Mouse (Mus musculus) liver, embryonic 12.5 days (tissue): ENCODE results near the gene Ube2k. TPM values are rescaled to one million over a fixed set of nuclear protein-coding genes. Genes with fewer than 3 reads are reported as not detected.

Experiments used
- ATAC-seq: fragments of 200-750 bp; cut with Nextera tagmentation; 2 replicates; pipeline ENCODE4 v1.8.0; 2017; ENCODE audit warnings: moderate number of reproducible peaks, mild to moderate bottlenecking, moderate library complexity
- H3K27ac ChIP-seq: fragments of 300-500 bp; sonication (generic); 2 replicates; pipeline ENCODE4 v1.5.1; 2016; ENCODE audit warnings: mild to moderate bottlenecking
- H3K27me3 ChIP-seq: fragments of 300-500 bp; sonication (generic); replicated peaks from 2 replicates; pipeline ENCODE4 v1.6.1; 2016; ENCODE audit warnings: mild to moderate bottlenecking, moderate library complexity
- H3K36me3 ChIP-seq: fragments of 300-500 bp; sonication (generic); 2 replicates; pipeline ENCODE4 v1.6.1; 2016; ENCODE audit warnings: mild to moderate bottlenecking, moderate library complexity
- H3K4me1 ChIP-seq: fragments of 300-500 bp; sonication (generic); 2 replicates; pipeline ENCODE4 v1.6.1; 2016
- H3K4me2 ChIP-seq: fragments of 300-500 bp; sonication (generic); 2 replicates; pipeline ENCODE4 v1.6.1; 2016; ENCODE audit warnings: mild to moderate bottlenecking, moderate library complexity
- H3K4me3 ChIP-seq: fragments of 300-500 bp; sonication (generic); 2 replicates; pipeline ENCODE4 v1.5.1; 2016; ENCODE audit warnings: mild to moderate bottlenecking, moderate library complexity
- H3K9ac ChIP-seq: fragments of 300-500 bp; sonication (generic); 2 replicates; pipeline ENCODE4 v1.6.1; 2016; ENCODE audit warnings: mild to moderate bottlenecking, moderate library complexity
- H3K9me3 ChIP-seq: fragments of 300-500 bp; sonication (generic); replicated peaks from 2 replicates; pipeline ENCODE4 v1.6.1; 2016; ENCODE audit warnings: mild to moderate bottlenecking, moderate library complexity
- whole genome bisulfite sequencing: fragments of 180-500 bp; shearing (Covaris S2); methylation state at CpG from one replicate; pipeline ENCODE4 v1.1.7; 2016; ENCODE audit not compliant: insufficient replicate concordance; 5-methylcytosine and 5-hydroxymethylcytosine counted together
- polyA plus RNA-seq: library from polyadenylated mRNA; unstranded; fragments of >200 nt; fragmentation: Nextera tagmentation; extraction: Ambion mirVana; gene quantifications from 2 replicates; pipeline ENCODE4 v1.2.1, GENCODE M21; 2016

Gene Ube2k
- 136 and 137 TPM in 2 replicates for polyA plus RNA-seq

GRCm38 (mm10) chr5:65536751-65537419 lies at the start of gene Ube2k, which contains the start of gene Smim14:
TSS of gene Ube2k (plus strand) at chr5:65537233.
TSS of gene Smim14 (minus strand) at chr5:65537184.
- under 1% methylated on average over 45 of the region's 66 CpGs for WGBS
- Histone ChIP-seq H3K4me1 (peaks cover 39% of the 10 kb centered on the region), H3K9me3 (no peaks in the 10 kb centered on the region), H3K9ac (peak within 1 kb of the TSS; percentile 93), H3K27me3 (no peaks in the 10 kb centered on the region), H3K4me2 (peak within 1 kb of the TSS; percentile 86), H3K27ac (peak within 1 kb of the TSS; percentile 97), H3K36me3 (peaks cover 12% of the 10 kb centered on the region), H3K4me3 (peak within 1 kb of the TSS; percentile 90)
- ATAC-seq, result peak; percentile 95

DNA sequence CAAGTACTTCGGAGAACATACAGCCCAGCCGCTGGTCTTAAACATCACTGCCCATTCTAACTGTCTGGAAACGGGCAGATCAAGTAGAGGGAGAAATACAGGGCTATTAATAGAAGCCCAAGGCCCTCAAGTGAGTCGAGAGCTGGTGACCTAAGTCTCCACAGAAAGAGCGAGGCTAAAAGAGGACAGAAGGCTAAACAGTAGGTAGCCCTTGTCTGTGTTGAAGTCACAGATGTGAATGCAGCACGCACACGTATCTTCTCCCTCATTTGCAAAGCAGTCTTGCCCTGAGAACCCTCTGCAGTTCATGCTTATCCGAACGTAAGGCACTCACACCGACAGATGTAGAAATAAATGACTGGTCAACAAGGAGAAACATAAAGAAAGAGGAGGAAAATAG lies 49.7 kb upstream of the Ube2k start:
- WGBS, result 75% methylated on average over 10 of the region's 10 CpGs
- no peak overlapping the region for H3K27ac ChIP-seq
- no peaks in the 10 kb centered on the region for H3K9me3 ChIP-seq
- H3K9ac ChIP-seq, result no peak overlapping the region
- ATAC-seq, result no peak
- no peak overlapping the region for H3K4me2 ChIP-seq
- H3K4me1 ChIP-seq, result peaks cover 26% of the 10 kb centered on the region
- H3K27me3 ChIP-seq, result peaks cover 24% of the 10 kb centered on the region; the same call in 1 of the 2 replicates
- H3K4me3 ChIP-seq, result no peak overlapping the region
- H3K36me3 ChIP-seq, result no peaks in the 10 kb centered on the region

- Histone ChIP-seq H3K9ac (no peak overlapping the region), H3K27me3 (peaks cover 24% of the 10 kb centered on the region; the same call in 1 of the 2 replicates), H3K4me3 (no peak overlapping the region), H3K4me2 (no peak overlapping the region), H3K9me3 (no peaks in the 10 kb centered on the region), H3K36me3 (no peaks in the 10 kb centered on the region), H3K27ac (no peak overlapping the region), H3K4me1 (peaks cover 31% of the 10 kb centered on the region)
- 66% methylated on average over 7 of the region's 7 CpGs for WGBS
- ATAC-seq, result no peak
These were observed 48.3 kb upstream of the Ube2k start for GRCm38 (mm10) chr5:65488725-65489124.

- H3K4me1 ChIP-seq, result peaks cover 26% of the 10 kb centered on the region
- H3K9ac ChIP-seq, result no peak overlapping the region
- no peak overlapping the region for H3K4me3 ChIP-seq
- H3K27me3 ChIP-seq, result peaks cover 24% of the 10 kb centered on the region; the same call in 1 of the 2 replicates
- H3K9me3 ChIP-seq, result no peaks in the 10 kb centered on the region
- H3K27ac ChIP-seq, result no peak overlapping the region
- no peak overlapping the region for H3K4me2 ChIP-seq
- ATAC-seq, result no peak
- H3K36me3 ChIP-seq, result no peaks in the 10 kb centered on the region
- 62% methylated on average over 4 of the region's 4 CpGs for WGBS
These were observed 47.2 kb upstream of the Ube2k start for GRCm38 (mm10) chr5:65489830-65490229.

GRCm38 (mm10) chr5:65491767-65492715 lies 45.0 kb upstream of the Ube2k start:
- H3K27me3 ChIP-seq, result peaks cover 24% of the 10 kb centered on the region; the same call in 1 of the 2 replicates
- H3K4me1 ChIP-seq, result peaks cover 21% of the 10 kb centered on the region
- peak overlapping the region; percentile 82 for H3K27ac ChIP-seq
- H3K9me3 ChIP-seq, result no peaks in the 10 kb centered on the region
- 1% methylated on average over 53 of the region's 57 CpGs for WGBS
- H3K4me2 ChIP-seq, result peak overlapping the region; percentile 82
- no peaks in the 10 kb centered on the region for H3K36me3 ChIP-seq
- peak overlapping the region; percentile 80 for H3K9ac ChIP-seq
- peak overlapping the region; percentile 83 for H3K4me3 ChIP-seq
- peak; percentile 82 for ATAC-seq

GRCm38 (mm10) chr5:65492716-65493531 lies 44.1 kb upstream of the Ube2k start, which contains the start of gene Gm43552:
TSS of gene Gm43552 (minus strand) at chr5:65492833.
- Histone ChIP-seq H3K9ac (peak within 1 kb of the TSS; percentile 80), H3K4me2 (peak within 1 kb of the TSS; percentile 82), H3K4me1 (peaks cover 18% of the 10 kb centered on the region), H3K9me3 (no peaks in the 10 kb centered on the region), H3K36me3 (no peaks in the 10 kb centered on the region), H3K4me3 (peak within 1 kb of the TSS; percentile 83), H3K27ac (peak within 1 kb of the TSS; percentile 82), H3K27me3 (peaks cover 24% of the 10 kb centered on the region; the same call in 1 of the 2 replicates)
- 1% methylated on average over 68 of the region's 69 CpGs for WGBS
- ATAC-seq, result peak; percentile 94

DNA sequence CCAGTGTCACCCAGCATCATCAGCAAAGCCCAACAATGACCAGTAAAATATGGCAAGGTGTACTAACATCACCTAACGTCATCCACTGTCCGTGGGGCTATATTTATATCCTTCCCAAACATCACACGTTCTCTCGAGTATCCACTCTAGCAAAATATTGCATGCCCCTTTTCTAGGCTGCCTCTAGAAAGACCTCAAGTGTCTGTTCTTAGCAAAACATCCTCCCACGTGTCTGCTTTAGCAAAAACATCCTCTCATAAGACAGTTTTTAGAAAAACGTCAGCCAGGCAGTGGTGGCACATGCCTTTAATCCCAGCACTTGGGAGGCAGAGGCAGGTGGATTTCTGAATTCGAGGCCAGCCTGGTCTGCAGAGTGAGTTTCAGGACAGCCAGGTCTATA lies 36.8 kb upstream of the Ube2k start:
- 65% methylated on average over 7 of the region's 7 CpGs for WGBS
- Histone ChIP-seq H3K36me3 (no peaks in the 10 kb centered on the region), H3K4me2 (no peak overlapping the region), H3K9me3 (no peaks in the 10 kb centered on the region), H3K9ac (no peak overlapping the region), H3K27me3 (peaks cover 9% of the 10 kb centered on the region; the same call in 1 of the 2 replicates), H3K4me3 (no peak overlapping the region), H3K4me1 (no peaks in the 10 kb centered on the region), H3K27ac (no peak overlapping the region)
- ATAC-seq, result no peak

DNA sequence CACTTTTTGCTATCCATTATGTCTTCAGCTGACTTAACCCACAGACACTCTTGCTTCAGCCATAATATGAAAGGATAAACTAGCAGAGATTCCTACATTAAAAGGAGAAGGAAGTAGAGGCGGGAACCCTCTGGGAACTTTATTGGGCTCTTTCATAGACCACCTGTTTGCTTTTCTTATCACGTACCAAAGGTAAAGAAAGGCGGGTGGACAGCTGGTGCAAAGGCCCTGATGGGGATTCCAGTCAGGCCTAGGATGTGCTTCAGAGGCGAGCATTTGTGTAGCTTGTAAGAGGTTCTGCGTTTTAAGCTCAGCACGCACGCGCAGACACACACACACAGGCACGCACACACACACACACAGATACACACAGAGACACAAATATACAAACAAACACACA lies 35.6 kb upstream of the Ube2k start:
- H3K27me3 ChIP-seq, result peaks cover 9% of the 10 kb centered on the region; the same call in 1 of the 2 replicates
- 0 out of 2 replicates have a peak, but pooled peaks cover 2% of the 10 kb centered on the region for H3K4me1 ChIP-seq
- no peak overlapping the region for H3K9ac ChIP-seq
- H3K4me2 ChIP-seq, result no peak overlapping the region
- ATAC-seq, result no peak
- no peaks in the 10 kb centered on the region for H3K36me3 ChIP-seq
- H3K9me3 ChIP-seq, result no peaks in the 10 kb centered on the region
- no peak overlapping the region for H3K4me3 ChIP-seq
- no peak overlapping the region for H3K27ac ChIP-seq
- 74% methylated on average over 9 of the region's 9 CpGs for WGBS

DNA sequence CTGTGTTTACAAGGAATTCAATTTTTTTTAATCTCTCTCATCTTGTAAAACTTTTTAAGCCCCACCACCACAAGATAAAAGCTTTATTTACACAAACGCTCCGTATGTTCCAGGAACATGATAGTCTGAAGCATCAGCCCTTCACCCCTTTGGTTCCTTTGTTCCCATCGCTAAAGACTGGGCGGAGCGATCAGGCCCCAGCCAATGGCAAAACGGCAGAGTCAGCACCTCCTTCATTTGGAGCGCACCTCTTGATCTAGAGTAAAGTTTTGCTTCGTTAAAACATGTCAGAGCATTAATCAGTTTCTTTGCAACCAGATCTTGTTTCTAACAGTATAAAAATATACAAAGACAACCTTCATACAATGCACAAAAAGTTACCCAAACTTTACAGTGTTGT lies 31.2 kb upstream of the Ube2k start:
- Histone ChIP-seq H3K4me1 (0 out of 2 replicates have a peak, but pooled peaks cover 2% of the 10 kb centered on the region), H3K4me2 (peak overlapping the region; percentile 40), H3K9ac (no peak overlapping the region), H3K4me3 (no peak overlapping the region), H3K27me3 (peaks cover 9% of the 10 kb centered on the region; the same call in 1 of the 2 replicates), H3K9me3 (no peaks in the 10 kb centered on the region), H3K27ac (no peak overlapping the region), H3K36me3 (no peaks in the 10 kb centered on the region)
- WGBS, result 14% methylated on average over 8 of the region's 8 CpGs
- ATAC-seq, result 0 out of 2 replicates have a peak, but pooled peaks have one; percentile 44

DNA sequence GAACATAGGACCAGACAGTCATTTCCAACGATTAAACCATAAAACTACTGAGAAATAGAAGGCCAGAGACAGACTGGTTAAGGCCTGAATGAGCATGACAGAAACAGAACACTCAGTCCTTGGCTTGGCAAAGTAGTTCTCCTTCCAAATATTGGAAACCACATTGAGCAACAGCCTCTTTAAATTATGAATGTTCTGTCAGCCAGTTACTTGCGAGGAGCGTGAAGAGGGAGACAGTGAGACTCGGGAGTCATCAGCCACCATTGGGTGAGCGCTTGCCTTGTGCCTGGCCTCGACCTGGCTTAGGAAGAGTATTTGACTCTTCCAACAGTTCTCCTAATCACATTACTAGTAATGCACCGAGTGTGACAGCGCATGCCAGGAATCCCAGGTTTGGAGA lies 28.6 kb upstream of the Ube2k start:
- no peaks in the 10 kb centered on the region for H3K9me3 ChIP-seq
- no peak for ATAC-seq
- no peak overlapping the region for H3K27ac ChIP-seq
- H3K27me3 ChIP-seq, result peaks cover 9% of the 10 kb centered on the region; the same call in 1 of the 2 replicates
- 70% methylated on average over 8 of the region's 8 CpGs for WGBS
- no peak overlapping the region for H3K4me2 ChIP-seq
- H3K9ac ChIP-seq, result no peak overlapping the region
- no peak overlapping the region for H3K4me3 ChIP-seq
- no peaks in the 10 kb centered on the region for H3K36me3 ChIP-seq
- H3K4me1 ChIP-seq, result 0 out of 2 replicates have a peak, but pooled peaks cover 2% of the 10 kb centered on the region

DNA sequence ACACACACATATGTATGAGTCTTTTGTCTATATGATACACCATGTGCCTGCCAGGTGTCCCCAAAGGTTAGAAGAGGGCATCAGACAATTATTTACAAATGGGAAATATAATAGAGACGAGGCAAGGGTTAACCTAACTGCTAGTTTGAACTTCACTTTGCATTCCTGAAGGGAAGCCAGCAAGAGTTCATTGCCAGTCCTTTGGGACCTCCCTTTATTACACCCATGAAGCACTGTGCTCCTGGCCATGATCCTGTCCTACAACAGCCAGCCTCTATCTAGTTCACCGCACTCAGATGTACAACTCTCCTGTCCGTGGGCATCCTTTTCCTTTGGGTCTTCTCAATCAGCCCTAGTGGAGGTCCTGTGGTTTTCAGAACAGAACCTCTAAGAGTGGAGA lies 23.5 kb upstream of the Ube2k start:
- Histone ChIP-seq H3K9me3 (no peaks in the 10 kb centered on the region), H3K27me3 (no peaks in the 10 kb centered on the region), H3K4me3 (no peak overlapping the region), H3K9ac (no peak overlapping the region), H3K36me3 (no peaks in the 10 kb centered on the region), H3K4me2 (no peak overlapping the region), H3K27ac (no peak overlapping the region), H3K4me1 (no peaks in the 10 kb centered on the region)
- WGBS, result 63% methylated on average over 3 of the region's 3 CpGs
- no peak for ATAC-seq
